Mouse (Mus musculus): ENCODE measurements around the gene P2ry12. TPM values are rescaled to one million over a fixed set of nuclear protein-coding genes. Genes with fewer than 3 reads are reported as not detected.

The P2ry12 gene
- total and polyA plus RNA-seq, 3 experiments: not detected

DNA sequence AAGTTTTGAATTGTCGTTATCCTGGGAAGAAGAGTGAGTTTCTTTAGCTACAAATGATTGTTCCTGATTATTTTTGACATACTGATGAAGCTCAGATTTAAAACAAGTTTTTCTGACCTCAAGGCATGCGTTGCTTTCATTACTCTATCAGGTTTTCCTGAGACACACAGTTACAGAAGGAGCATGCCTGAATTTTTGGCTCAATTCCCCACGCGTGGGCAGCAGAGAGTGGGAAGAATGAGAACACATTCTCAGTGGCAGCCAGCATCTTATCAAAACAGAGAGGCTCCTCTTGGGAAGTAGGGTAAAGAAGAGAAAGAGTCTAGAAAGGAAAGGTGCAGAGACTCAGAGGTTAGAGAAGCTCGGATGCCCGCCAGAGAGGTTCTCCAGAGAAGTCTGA is 19.3 kb downstream of the P2ry12 start:
- no peaks in the 10 kb centered on the region for H3K79me2 ChIP-seq (ENCODE audit: control insufficient read depth, insufficient read depth, low read length, poor library complexity)
- TF ChIP-seq MYC (IDR thresholded peaks at IDR 0.05; ENCODE audit: low read depth, low read length): no peak
- no peak overlapping the region for H3K4me3 ChIP-seq (ENCODE audit: control insufficient read depth in 1 of 2, insufficient read depth in 1 of 2, low read depth in 2 of 2, low read length in 2 of 2)
- no peak overlapping the region for H3K9ac ChIP-seq (ENCODE audit: control insufficient read depth, low read depth, low read length, poor library complexity, severe bottlenecking)
- no peaks in the 10 kb centered on the region for H3K9me3 ChIP-seq (replicated peaks; ENCODE audit: insufficient read depth, low read length)
- H3K27ac ChIP-seq (ENCODE audit: control insufficient read depth, low read depth, low read length): no peak overlapping the region
- no peaks in the 10 kb centered on the region for H3K4me1 ChIP-seq (ENCODE audit: control insufficient read depth in 1 of 2, insufficient read depth in 2 of 2, low read length in 2 of 2)
- no peaks in the 10 kb centered on the region for H3K36me3 ChIP-seq (ENCODE audit: control insufficient read depth in 1 of 2, insufficient read depth in 2 of 2, low read length in 2 of 2)
- no peak for DNase-seq (ENCODE audit: low read depth, low spot score)
- H3K27me3 ChIP-seq (ENCODE audit: control insufficient read depth in 1 of 2, insufficient read depth in 2 of 2, low read length in 2 of 2): peaks cover 1 to 3% of the 10 kb centered on the region in 2 experiments; a peak in 3 of 4 replicates

DNA sequence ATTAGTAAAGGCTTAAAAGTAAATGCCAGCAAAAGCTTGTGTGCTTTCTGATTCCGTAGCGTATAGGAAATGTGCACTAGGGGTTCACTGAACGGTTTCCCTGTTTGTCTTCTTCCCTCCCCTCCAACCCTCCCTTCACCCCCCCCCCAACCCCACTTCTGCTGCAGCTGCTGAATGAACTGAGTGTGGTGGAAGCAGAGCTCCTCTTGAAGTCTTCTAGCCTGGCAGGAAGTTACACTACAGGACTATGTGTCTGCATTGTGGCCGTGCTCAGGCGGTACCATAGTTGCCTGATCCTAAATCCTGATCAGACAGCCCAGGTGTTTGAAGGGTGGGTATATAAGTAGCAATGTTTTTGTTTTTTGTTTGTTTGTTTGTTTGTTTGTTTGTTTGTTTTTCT is 27.8 kb downstream of the P2ry12 start:
- no peaks in the 10 kb centered on the region for H3K4me1 ChIP-seq (ENCODE audit: control insufficient read depth in 1 of 2, insufficient read depth in 2 of 2, low read length in 2 of 2)
- no peak overlapping the region for H3K4me3 ChIP-seq (ENCODE audit: control insufficient read depth in 1 of 2, insufficient read depth in 1 of 2, low read depth in 2 of 2, low read length in 2 of 2)
- no peaks in the 10 kb centered on the region for H3K36me3 ChIP-seq (ENCODE audit: control insufficient read depth in 1 of 2, insufficient read depth in 2 of 2, low read length in 2 of 2)
- H3K27ac ChIP-seq (ENCODE audit: control insufficient read depth, low read depth, low read length): no peak overlapping the region
- no peak for DNase-seq (ENCODE audit: low read depth, low spot score)
- no peaks in the 10 kb centered on the region for H3K9me3 ChIP-seq (replicated peaks; ENCODE audit: insufficient read depth, low read length)
- no peak for TF ChIP-seq ZNF384 (IDR thresholded peaks at IDR 0.05; ENCODE audit: low read depth, low read length)
- no peak for TF ChIP-seq MXI1 (IDR thresholded peaks at IDR 0.05; ENCODE audit: low read depth, low read length)
- TF ChIP-seq USF1 (IDR thresholded peaks at IDR 0.05; ENCODE audit: low read depth, low read length): no peak
- TF ChIP-seq SIN3A (IDR thresholded peaks at IDR 0.05; ENCODE audit: low read length): no peak
- no peak for TF ChIP-seq BHLHE40 (IDR thresholded peaks at IDR 0.05; ENCODE audit: borderline replicate concordance, low read depth, low read length)
- TF ChIP-seq MYB (IDR thresholded peaks at IDR 0.05; ENCODE audit: low read depth, low read length): no peak
- TF ChIP-seq MEF2A (IDR thresholded peaks at IDR 0.05; ENCODE audit: extremely low read depth, insufficient replicate concordance, low read depth, low read length, poor library complexity, severe bottlenecking): no peak
- no peak for TF ChIP-seq SMC3 (IDR thresholded peaks at IDR 0.05; ENCODE audit: low read depth, low read length)
- no peak for TF ChIP-seq KAT2A (conservative IDR thresholded peaks at IDR 0.05; ENCODE audit: low read depth, low read length)
- TF ChIP-seq TBP (IDR thresholded peaks at IDR 0.05; ENCODE audit: low read depth, low read length): no peak
- no peak for TF ChIP-seq HCFC1 (IDR thresholded peaks at IDR 0.05; ENCODE audit: low read depth, low read length)
- TF ChIP-seq TCF12 (IDR thresholded peaks at IDR 0.05; ENCODE audit: low read depth, low read length): no peak
- no peak overlapping the region for H3K9ac ChIP-seq (ENCODE audit: control insufficient read depth, low read depth, low read length, poor library complexity, severe bottlenecking)
- peaks cover 0 to 1% of the 10 kb centered on the region in 2 experiments; a peak in 1 of 4 replicates for H3K27me3 ChIP-seq (ENCODE audit: control insufficient read depth in 1 of 2, insufficient read depth in 2 of 2, low read length in 2 of 2)
- H3K79me2 ChIP-seq (ENCODE audit: control insufficient read depth, insufficient read depth, low read length, poor library complexity): no peaks in the 10 kb centered on the region

DNA sequence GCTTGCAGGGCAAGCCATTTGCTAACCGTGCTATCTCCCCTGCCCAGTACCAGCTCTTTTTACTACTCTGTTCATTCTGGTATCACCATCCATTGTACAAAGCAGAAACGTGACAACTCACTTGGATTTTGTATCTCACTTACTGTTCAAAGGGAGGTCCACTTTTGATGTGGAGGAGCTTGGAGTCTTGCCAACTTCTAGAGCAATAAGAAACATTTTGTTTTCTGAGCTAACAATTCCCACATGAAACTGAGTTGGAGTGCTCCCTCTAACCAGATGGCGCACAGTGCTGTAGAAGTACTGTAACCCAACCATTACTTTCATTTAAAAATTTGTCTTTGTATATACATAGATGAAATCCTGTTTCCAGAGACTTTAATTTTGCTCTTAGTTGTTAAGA is 31.8 kb downstream of the P2ry12 start:
- Histone ChIP-seq H3K4me3 (ENCODE audit: control insufficient read depth in 1 of 2, insufficient read depth in 1 of 2, low read depth in 2 of 2, low read length in 2 of 2) (no peak overlapping the region), H3K79me2 (ENCODE audit: control insufficient read depth, insufficient read depth, low read length, poor library complexity) (no peaks in the 10 kb centered on the region), H3K9me3 (replicated peaks; ENCODE audit: insufficient read depth, low read length) (no peaks in the 10 kb centered on the region), H3K27ac (ENCODE audit: control insufficient read depth, low read depth, low read length) (no peak overlapping the region), H3K27me3 (ENCODE audit: control insufficient read depth in 1 of 2, insufficient read depth in 2 of 2, low read length in 2 of 2) (no peaks in the 10 kb centered on the region), H3K36me3 (ENCODE audit: control insufficient read depth in 1 of 2, insufficient read depth in 2 of 2, low read length in 2 of 2) (no peaks in the 10 kb centered on the region), H3K9ac (ENCODE audit: control insufficient read depth, low read depth, low read length, poor library complexity, severe bottlenecking) (no peak overlapping the region), H3K4me1 (ENCODE audit: control insufficient read depth in 1 of 2, insufficient read depth in 2 of 2, low read length in 2 of 2) (no peaks in the 10 kb centered on the region)
- no peak for TF ChIP-seq ZMIZ1 (IDR thresholded peaks at IDR 0.05; ENCODE audit: low read depth, low read length)
- no peak for TF ChIP-seq CTCF (IDR thresholded peaks at IDR 0.05 in 2 of 3, conservative IDR thresholded peaks at IDR 0.05 in 1 of 3; ENCODE audit: control insufficient read depth in 1 of 3, insufficient read depth in 1 of 3, low read depth in 2 of 3, low read length in 3 of 3, poor library complexity in 1 of 3, severe bottlenecking in 1 of 3)
- no peak for TF ChIP-seq HCFC1 (IDR thresholded peaks at IDR 0.05; ENCODE audit: low read depth, low read length)
- no peak for TF ChIP-seq MEF2A (IDR thresholded peaks at IDR 0.05; ENCODE audit: extremely low read depth, insufficient replicate concordance, low read depth, low read length, poor library complexity, severe bottlenecking)
- no peak for TF ChIP-seq SIN3A (IDR thresholded peaks at IDR 0.05; ENCODE audit: low read length)
- TF ChIP-seq TBP (IDR thresholded peaks at IDR 0.05; ENCODE audit: low read depth, low read length): no peak
- TF ChIP-seq ELF1 (IDR thresholded peaks at IDR 0.05; ENCODE audit: low read depth, low read length): no peak
- TF ChIP-seq SMC3 (IDR thresholded peaks at IDR 0.05; ENCODE audit: low read depth, low read length): no peak
- TF ChIP-seq UBTF (IDR thresholded peaks at IDR 0.05; ENCODE audit: borderline replicate concordance, insufficient read depth, low read depth, low read length): no peak
- no peak for DNase-seq (ENCODE audit: low read depth, low spot score)
